Mouse (Mus musculus) spleen, adult 12 weeks (tissue): ENCODE measurements around the gene Smg6.
"Not testable (repeated sequence)": the region's sequence is repeated elsewhere in the genome, so short reads cannot be mapped to it uniquely, and the experiment has no call there.

Experiments
- DNase-seq: peaks from one replicate; pipeline ENCODE4 v3.0.0; 2022; ENCODE audit warnings: low spot score

The Smg6 gene

GRCm38 (mm10) chr11:75166861-75167642 lies 241.4 kb downstream of the Smg6 start:
- DNase-seq: no peak

GRCm38 (mm10) chr11:75167643-75168589 lies 242.3 kb downstream of the Smg6 start:
- no peak for DNase-seq

- DNase-seq: peak; percentile 71
These were observed 243.2 kb downstream of the Smg6 start for GRCm38 (mm10) chr11:75168590-75169361.

GRCm38 (mm10) chr11:75169405-75170080 lies 243.9 kb downstream of the Smg6 start, which contains the start of gene Hic1:
TSS of gene Hic1 (minus strand) at chr11:75169519.
- no peak for DNase-seq

GRCm38 (mm10) chr11:75170136-75170751 lies 244.6 kb downstream of the Smg6 start:
- DNase-seq: peak; percentile 75

- no peak for DNase-seq
These were observed 245.7 kb downstream of the Smg6 start for GRCm38 (mm10) chr11:75171186-75171865.

- no peak for DNase-seq
These were observed 246.8 kb downstream of the Smg6 start for GRCm38 (mm10) chr11:75172151-75173094.

- DNase-seq: peak; percentile 69
These were observed 247.6 kb downstream of the Smg6 start for GRCm38 (mm10) chr11:75173095-75173798.

GRCm38 (mm10) chr11:75173799-75174165 lies 248.2 kb downstream of the Smg6 start:
- DNase-seq: no peak

- not testable (repeated sequence) for DNase-seq
These were observed 249.0 kb downstream of the Smg6 start for GRCm38 (mm10) chr11:75174574-75174973.

- DNase-seq: no peak
These were observed 252.4 kb downstream of the Smg6 start for GRCm38 (mm10) chr11:75178011-75178410.

GRCm38 (mm10) chr11:75178672-75179208 lies 253.1 kb downstream of the Smg6 start, which contains the start of gene Ovca2:
TSS of gene Ovca2 (minus strand) at chr11:75178835.
- DNase-seq: peak; percentile 85

GRCm38 (mm10) chr11:75183917-75184570 lies 258.4 kb downstream of the Smg6 start:
- no peak for DNase-seq

GRCm38 (mm10) chr11:75184573-75184972 lies 258.9 kb downstream of the Smg6 start:
- DNase-seq: no peak

- DNase-seq: no peak
These were observed 259.4 kb downstream of the Smg6 start for GRCm38 (mm10) chr11:75184986-75185385.

- no peak for DNase-seq
These were observed 264.2 kb downstream of the Smg6 start for GRCm38 (mm10) chr11:75189713-75190370.

GRCm38 (mm10) chr11:75190371-75190724 lies 264.7 kb downstream of the Smg6 start:
- DNase-seq: peak; percentile 70
